Mouse (Mus musculus): Measurements from ENCODE around the gene Igfbp2. TPM values are rescaled to one million over a fixed set of nuclear protein-coding genes. Genes with fewer than 3 reads are reported as not detected.

The Igfbp2 gene
- total and polyA plus RNA-seq, 2 experiments from 2014 or later = 10.2 to 140 TPM

- H3K4me3 ChIP-seq (ENCODE audit: low read depth, low read length) = no peak overlapping the region
- ATAC-seq (ENCODE audit: insufficient read depth, low read depth) (no peak), DNase-seq (ENCODE audit: low spot score) (no peak)
- no peaks in the 10 kb centered on the region for H3K9me3 ChIP-seq (replicated peaks; ENCODE audit: control insufficient read depth, low read length)
- no peak overlapping the region for H3K9ac ChIP-seq (replicated peaks; ENCODE audit: low read depth, low read length)
- no peak overlapping the region for H3K4me2 ChIP-seq (ENCODE audit: low read depth, low read length)
- H3K27me3 ChIP-seq (ENCODE audit: control insufficient read depth, insufficient read depth, low read length) = no peaks in the 10 kb centered on the region
- no peak for TF ChIP-seq CTCF (IDR thresholded peaks at IDR 0.05; ENCODE audit: low read depth)
- TF ChIP-seq EP300 (IDR thresholded peaks at IDR 0.05; ENCODE audit: low read depth) = no peak
- no peaks in the 10 kb centered on the region for H3K36me3 ChIP-seq (replicated peaks; ENCODE audit: control insufficient read depth, insufficient read depth, low read length)
- 88% methylated on average over 6 of the region's 6 CpGs for WGBS
- no peak overlapping the region for H3K27ac ChIP-seq (ENCODE audit: low read depth)
- H3K4me1 ChIP-seq (ENCODE audit: control insufficient read depth, insufficient read depth) = peaks cover 7% of the 10 kb centered on the region
These were observed 20.4 kb downstream of the Igfbp2 start for GRCm38 (mm10) chr1:72844675-72845074.

- WGBS = 84% methylated on average over 4 of the region's 4 CpGs
- no peaks in the 10 kb centered on the region for H3K9me3 ChIP-seq (replicated peaks; ENCODE audit: control insufficient read depth, low read length)
These were observed 23.6 kb downstream of the Igfbp2 start for GRCm38 (mm10) chr1:72847849-72848380.

GRCm38 (mm10) chr1:72849037-72849436, 24.7 kb downstream of the Igfbp2 start:
- H3K9me3 ChIP-seq (replicated peaks; ENCODE audit: control insufficient read depth, low read length) = no peaks in the 10 kb centered on the region
- H3K4me1 ChIP-seq (ENCODE audit: control insufficient read depth, insufficient read depth) = no peaks in the 10 kb centered on the region
- H3K27ac ChIP-seq (ENCODE audit: low read depth) = no peak overlapping the region
- 82% methylated on average over 8 of the region's 8 CpGs for WGBS
- no peaks in the 10 kb centered on the region for H3K27me3 ChIP-seq (ENCODE audit: control insufficient read depth, insufficient read depth, low read length)
- H3K4me3 ChIP-seq (ENCODE audit: low read depth, low read length) = no peak overlapping the region
- ATAC-seq (ENCODE audit: insufficient read depth, low read depth) (no peak), DNase-seq (ENCODE audit: low spot score) (no peak)
- no peak overlapping the region for H3K9ac ChIP-seq (replicated peaks; ENCODE audit: low read depth, low read length)
- no peaks in the 10 kb centered on the region for H3K36me3 ChIP-seq (replicated peaks; ENCODE audit: control insufficient read depth, insufficient read depth, low read length)
- TF ChIP-seq EP300 (IDR thresholded peaks at IDR 0.05; ENCODE audit: low read depth) (no peak), CTCF (IDR thresholded peaks at IDR 0.05; ENCODE audit: low read depth) (no peak)
- H3K4me2 ChIP-seq (ENCODE audit: low read depth, low read length) = no peak overlapping the region

More at GRCm38 (mm10) chr1:72847849-72848380, 23.6 kb downstream of the Igfbp2 start:
- Histone ChIP-seq H3K27me3 (ENCODE audit: control insufficient read depth, insufficient read depth, low read length) (no peaks in the 10 kb centered on the region), H3K4me1 (ENCODE audit: control insufficient read depth, insufficient read depth) (no peaks in the 10 kb centered on the region), H3K4me2 (ENCODE audit: low read depth, low read length) (no peak overlapping the region), H3K9ac (replicated peaks; ENCODE audit: low read depth, low read length) (no peak overlapping the region), H3K36me3 (replicated peaks; ENCODE audit: control insufficient read depth, insufficient read depth, low read length) (no peaks in the 10 kb centered on the region), H3K27ac (ENCODE audit: low read depth) (no peak overlapping the region), H3K4me3 (ENCODE audit: low read depth, low read length) (no peak overlapping the region)
- DNase-seq (ENCODE audit: low spot score) = no peak
- ATAC-seq (ENCODE audit: insufficient read depth, low read depth) = no peak
- TF ChIP-seq CTCF (IDR thresholded peaks at IDR 0.05; ENCODE audit: low read depth) (no peak), EP300 (IDR thresholded peaks at IDR 0.05; ENCODE audit: low read depth) (no peak)

GRCm38 (mm10) chr1:72853759-72854158, 29.5 kb downstream of the Igfbp2 start:
- Histone ChIP-seq H3K9me3 (replicated peaks; ENCODE audit: control insufficient read depth, low read length) (no peaks in the 10 kb centered on the region), H3K9ac (replicated peaks; ENCODE audit: low read depth, low read length) (no peak overlapping the region), H3K4me2 (ENCODE audit: low read depth, low read length) (no peak overlapping the region), H3K27ac (ENCODE audit: low read depth) (no peak overlapping the region), H3K4me3 (ENCODE audit: low read depth, low read length) (no peak overlapping the region), H3K27me3 (ENCODE audit: control insufficient read depth, insufficient read depth, low read length) (no peaks in the 10 kb centered on the region), H3K4me1 (ENCODE audit: control insufficient read depth, insufficient read depth) (no peaks in the 10 kb centered on the region), H3K36me3 (replicated peaks; ENCODE audit: control insufficient read depth, insufficient read depth, low read length) (no peaks in the 10 kb centered on the region)
- no peak for DNase-seq (ENCODE audit: low spot score)
- 68% methylated on average over 1 of the region's 1 CpGs for WGBS
- TF ChIP-seq EP300 (IDR thresholded peaks at IDR 0.05; ENCODE audit: low read depth) (no peak), CTCF (IDR thresholded peaks at IDR 0.05; ENCODE audit: low read depth) (no peak)
- no peak for ATAC-seq (ENCODE audit: insufficient read depth, low read depth)

- Histone ChIP-seq H3K36me3 (replicated peaks; ENCODE audit: control insufficient read depth, insufficient read depth, low read length) (no peaks in the 10 kb centered on the region), H3K27me3 (ENCODE audit: control insufficient read depth, insufficient read depth, low read length) (no peaks in the 10 kb centered on the region), H3K4me3 (ENCODE audit: low read depth, low read length) (no peak overlapping the region), H3K27ac (ENCODE audit: low read depth) (no peak overlapping the region), H3K4me1 (ENCODE audit: control insufficient read depth, insufficient read depth) (no peaks in the 10 kb centered on the region), H3K9me3 (replicated peaks; ENCODE audit: control insufficient read depth, low read length) (no peaks in the 10 kb centered on the region), H3K9ac (replicated peaks; ENCODE audit: low read depth, low read length) (no peak overlapping the region), H3K4me2 (ENCODE audit: low read depth, low read length) (no peak overlapping the region)
- 51% methylated on average over 10 of the region's 10 CpGs for WGBS
- no peak for TF ChIP-seq EP300 (IDR thresholded peaks at IDR 0.05; ENCODE audit: low read depth)
- TF ChIP-seq CTCF (IDR thresholded peaks at IDR 0.05; ENCODE audit: low read depth) = peak; percentile 98
- 0 out of 2 replicates have a peak, but pooled peaks have one; percentile 28 for ATAC-seq (ENCODE audit: insufficient read depth, low read depth)
- peak; percentile 36 for DNase-seq (ENCODE audit: low spot score)
These were observed 30.3 kb downstream of the Igfbp2 start for GRCm38 (mm10) chr1:72854337-72855237.
